Mouse (Mus musculus): Measurements from ENCODE around the gene Jund. TPM values are rescaled to one million over a fixed set of nuclear protein-coding genes. Genes with fewer than 3 reads are reported as not detected.
A peak's percentile ranks its signal among the peaks of the same experiment; 100 is the strongest.

Jund gene
- total RNA-seq (2014; rRNA removed; ENCODE audit: low replicate concordance) (322 and 503 TPM in 2 replicates), polyA plus RNA-seq (2015; fragmentation: Nextera tagmentation; extraction: Ambion mirVana) (45.9 and 49.5 TPM in 2 replicates)

DNA sequence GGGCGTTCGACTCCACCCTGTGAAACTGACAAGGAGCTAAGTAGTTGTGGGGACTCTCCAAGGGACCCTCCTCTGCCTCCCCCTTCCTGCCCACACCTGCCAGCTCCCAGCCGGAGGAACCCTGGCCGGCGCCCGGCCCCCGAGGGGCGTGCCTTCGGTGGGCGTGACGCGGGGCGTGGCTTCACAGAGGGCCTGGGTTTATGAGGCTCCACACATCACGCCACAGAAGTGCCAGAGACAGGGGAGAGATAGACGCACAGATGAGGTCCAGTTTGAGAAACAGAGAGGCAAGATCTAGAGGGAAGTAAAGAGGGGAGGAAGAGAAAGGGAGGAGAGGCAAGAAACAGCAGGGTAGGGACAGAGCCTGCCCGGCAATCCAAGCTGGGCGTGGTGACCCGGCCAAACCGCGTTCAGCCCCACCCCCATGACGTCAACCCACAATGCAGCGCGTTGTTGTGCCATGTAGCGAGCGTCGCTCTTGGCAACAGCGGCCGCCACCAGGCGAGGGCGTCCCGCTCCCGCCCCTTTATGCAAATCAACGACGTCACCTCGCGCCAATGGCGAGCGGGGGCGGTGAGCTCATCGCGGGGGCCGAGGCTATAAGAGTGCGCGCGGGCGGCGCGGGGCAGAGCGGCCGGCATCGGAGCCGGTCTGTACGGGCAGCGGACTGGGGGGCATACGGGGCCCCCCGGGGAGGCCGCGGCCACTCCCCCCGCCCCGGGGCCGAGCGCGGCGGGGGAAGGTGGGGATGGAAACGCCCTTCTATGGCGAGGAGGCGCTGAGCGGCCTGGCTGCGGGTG, at the start of gene Jund:
Jund (plus strand) TSS at position 640 of the 800 bp plus-strand sequence.
- under 1% methylated on average over 64 of the region's 69 CpGs for WGBS
- Histone ChIP-seq H3K4me3 (ENCODE audit: low read depth, low read length) (peak within 1 kb of the TSS; percentile 93), H3K9me3 (replicated peaks; ENCODE audit: control insufficient read depth, low read length) (no peaks in the 10 kb centered on the region), H3K9ac (replicated peaks; ENCODE audit: low read depth, low read length) (peak within 1 kb of the TSS; percentile 100), H3K4me1 (ENCODE audit: control insufficient read depth, insufficient read depth) (peaks cover 43% of the 10 kb centered on the region), H3K27me3 (ENCODE audit: control insufficient read depth, insufficient read depth, low read length) (no peaks in the 10 kb centered on the region), H3K27ac (ENCODE audit: low read depth) (peak within 1 kb of the TSS; percentile 99), H3K36me3 (replicated peaks; ENCODE audit: control insufficient read depth, insufficient read depth, low read length) (no peaks in the 10 kb centered on the region), H3K4me2 (ENCODE audit: low read depth, low read length) (peak within 1 kb of the TSS; percentile 70)
- ATAC-seq (ENCODE audit: insufficient read depth, low read depth): peak; percentile 84
- TF ChIP-seq CTCF (IDR thresholded peaks at IDR 0.05; ENCODE audit: low read depth) (0 out of 2 replicates have a peak, but pooled peaks have one; percentile 6), EP300 (IDR thresholded peaks at IDR 0.05; ENCODE audit: low read depth) (peak; percentile 92)
- DNase-seq (ENCODE audit: low spot score): peak; percentile 97

DNA sequence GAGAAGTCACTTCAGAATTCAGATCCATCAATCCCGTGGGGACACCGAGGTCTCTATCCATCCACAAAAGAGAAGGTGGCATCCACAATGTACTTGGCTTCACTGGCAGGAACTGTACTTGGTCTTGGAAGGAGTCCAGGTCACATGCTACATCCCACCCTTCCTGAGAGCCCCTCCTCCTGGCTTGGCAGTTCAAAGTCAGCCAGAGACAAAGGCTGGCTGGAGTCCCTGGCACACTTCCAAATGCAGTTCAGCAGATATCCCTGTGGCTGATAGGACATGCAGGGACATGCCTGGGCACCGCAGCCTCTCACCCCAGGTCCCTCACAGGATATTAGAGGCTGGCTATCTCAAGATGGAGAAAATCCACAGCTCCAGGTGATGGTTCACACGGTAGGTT, 49.4 kb upstream of the Jund start:
- Histone ChIP-seq H3K9me3 (replicated peaks; ENCODE audit: control insufficient read depth, low read length) (no peaks in the 10 kb centered on the region), H3K4me3 (ENCODE audit: low read depth, low read length) (no peak overlapping the region), H3K27me3 (ENCODE audit: control insufficient read depth, insufficient read depth, low read length) (no peaks in the 10 kb centered on the region), H3K4me2 (ENCODE audit: low read depth, low read length) (no peak overlapping the region), H3K36me3 (replicated peaks; ENCODE audit: control insufficient read depth, insufficient read depth, low read length) (peaks cover 36% of the 10 kb centered on the region), H3K4me1 (ENCODE audit: control insufficient read depth, insufficient read depth) (peaks cover 48% of the 10 kb centered on the region), H3K27ac (ENCODE audit: low read depth) (peak overlapping the region; percentile 85), H3K9ac (replicated peaks; ENCODE audit: low read depth, low read length) (no peak overlapping the region)
- peak; percentile 97 for DNase-seq (ENCODE audit: low spot score)
- TF ChIP-seq EP300 (IDR thresholded peaks at IDR 0.05; ENCODE audit: low read depth) (peak; percentile 93), CTCF (IDR thresholded peaks at IDR 0.05; ENCODE audit: low read depth) (0 out of 2 replicates have a peak, but pooled peaks have one; percentile 0)
- WGBS: 7% methylated on average over 4 of the region's 4 CpGs
- ATAC-seq (ENCODE audit: insufficient read depth, low read depth): peak; percentile 91

- ATAC-seq (ENCODE audit: insufficient read depth, low read depth) (no peak), DNase-seq (ENCODE audit: low spot score) (no peak)
- H3K27ac ChIP-seq (ENCODE audit: low read depth): no peak overlapping the region
- H3K4me3 ChIP-seq (ENCODE audit: low read depth, low read length): no peak overlapping the region
- no peaks in the 10 kb centered on the region for H3K27me3 ChIP-seq (ENCODE audit: control insufficient read depth, insufficient read depth, low read length)
- H3K4me2 ChIP-seq (ENCODE audit: low read depth, low read length): no peak overlapping the region
- no peak for TF ChIP-seq EP300 (IDR thresholded peaks at IDR 0.05; ENCODE audit: low read depth)
- TF ChIP-seq CTCF (IDR thresholded peaks at IDR 0.05; ENCODE audit: low read depth): no peak
- peaks cover 46% of the 10 kb centered on the region for H3K36me3 ChIP-seq (replicated peaks; ENCODE audit: control insufficient read depth, insufficient read depth, low read length)
- H3K4me1 ChIP-seq (ENCODE audit: control insufficient read depth, insufficient read depth): peaks cover 46% of the 10 kb centered on the region
- no peaks in the 10 kb centered on the region for H3K9me3 ChIP-seq (replicated peaks; ENCODE audit: control insufficient read depth, low read length)
- 89% methylated on average over 17 of the region's 17 CpGs for WGBS
- no peak overlapping the region for H3K9ac ChIP-seq (replicated peaks; ENCODE audit: low read depth, low read length)
These were observed 48.4 kb upstream of the Jund start for GRCm38 (mm10) chr8:70650351-70650750.

GRCm38 (mm10) chr8:70653226-70653625, 45.5 kb upstream of the Jund start:
- Histone ChIP-seq H3K27me3 (ENCODE audit: control insufficient read depth, insufficient read depth, low read length) (no peaks in the 10 kb centered on the region), H3K9me3 (replicated peaks; ENCODE audit: control insufficient read depth, low read length) (no peaks in the 10 kb centered on the region), H3K36me3 (replicated peaks; ENCODE audit: control insufficient read depth, insufficient read depth, low read length) (peaks cover 67% of the 10 kb centered on the region), H3K4me1 (ENCODE audit: control insufficient read depth, insufficient read depth) (peaks cover 27% of the 10 kb centered on the region), H3K9ac (replicated peaks; ENCODE audit: low read depth, low read length) (no peak overlapping the region), H3K27ac (ENCODE audit: low read depth) (no peak overlapping the region), H3K4me3 (ENCODE audit: low read depth, low read length) (no peak overlapping the region), H3K4me2 (ENCODE audit: low read depth, low read length) (no peak overlapping the region)
- DNase-seq (ENCODE audit: low spot score) (peak; percentile 12), ATAC-seq (ENCODE audit: insufficient read depth, low read depth) (no peak)
- TF ChIP-seq EP300 (IDR thresholded peaks at IDR 0.05; ENCODE audit: low read depth) (no peak), CTCF (IDR thresholded peaks at IDR 0.05; ENCODE audit: low read depth) (peak; percentile 76)
- WGBS: 57% methylated on average over 2 of the region's 2 CpGs

- 73% methylated on average over 1 of the region's 1 CpGs for WGBS
- H3K27me3 ChIP-seq (ENCODE audit: control insufficient read depth, insufficient read depth, low read length): no peaks in the 10 kb centered on the region
- H3K36me3 ChIP-seq (replicated peaks; ENCODE audit: control insufficient read depth, insufficient read depth, low read length): peaks cover 67% of the 10 kb centered on the region
- no peak for DNase-seq (ENCODE audit: low spot score)
- TF ChIP-seq EP300 (IDR thresholded peaks at IDR 0.05; ENCODE audit: low read depth): no peak
- no peak for TF ChIP-seq CTCF (IDR thresholded peaks at IDR 0.05; ENCODE audit: low read depth)
- no peak for ATAC-seq (ENCODE audit: insufficient read depth, low read depth)
- H3K27ac ChIP-seq (ENCODE audit: low read depth): no peak overlapping the region
- H3K4me2 ChIP-seq (ENCODE audit: low read depth, low read length): no peak overlapping the region
- H3K9me3 ChIP-seq (replicated peaks; ENCODE audit: control insufficient read depth, low read length): no peaks in the 10 kb centered on the region
- H3K9ac ChIP-seq (replicated peaks; ENCODE audit: low read depth, low read length): no peak overlapping the region
- H3K4me1 ChIP-seq (ENCODE audit: control insufficient read depth, insufficient read depth): peaks cover 27% of the 10 kb centered on the region
- H3K4me3 ChIP-seq (ENCODE audit: low read depth, low read length): no peak overlapping the region
These were observed 44.6 kb upstream of the Jund start for GRCm38 (mm10) chr8:70654121-70654520.
